Mouse (Mus musculus) left cerebral cortex, adult 2 months (tissue): Measurements from ENCODE around the gene Magea6. TPM values are rescaled to one million over a fixed set of nuclear protein-coding genes. Genes with fewer than 3 reads are reported as not detected.
"Not testable (repeated sequence)": the region's sequence is repeated elsewhere in the genome, so short reads cannot be mapped to it uniquely, and the experiment has no call there.

Experiments used
- DNase-seq, 2 experiments: peaks; one replicate each; pipeline ENCODE4 v3.0.0; 2021 to 2022; ENCODE audit warnings: low spot score in 2 of 2, mixed read lengths in 1 of 2; ENCODE audit errors: extremely low spot score in 1 of 2
- H3K27ac ChIP-seq: fragments of 200-600 bp; 2 replicates; pipeline ENCODE4 v1.8.1; 2022
- H3K4me3 ChIP-seq: fragments of 200-600 bp; 2 replicates; pipeline ENCODE4 v1.8.1; 2022
- intact Hi-C: fragments of 180-260 bp; cut with DNase I; formaldehyde crosslinking; loops from one replicate; pipeline ENCODE4 v1.15.1; 2025
- long read RNA-seq, 2 experiments: library from polyadenylated mRNA; stranded (forward); transcript quantifications; one replicate each; pipeline ENCODE4 v2.0.0; 2021; ENCODE audit warnings: borderline mapping rate in 2 of 2
- total RNA-seq, 2 experiments: library from RNA; stranded (reverse); gene quantifications; 2 replicates each; pipeline ENCODE4 v1.2.3; 2021

Gene Magea6
- total RNA-seq, result not detected
- long read RNA-seq, experiment 1, result 0 reads
- long read RNA-seq, experiment 2, result 0 reads

GRCm38 (mm10) chrX:154935887-154936286, at the start of gene Magea6:
Gene Magea6 (minus strand): TSS chrX:154935987.
- not testable (repeated sequence) for H3K27ac ChIP-seq

GRCm38 (mm10) chrX:154949405-154949804, 13.6 kb upstream of the Magea6 start, which contains the start of gene Magea3:
Gene Magea3 (minus strand): TSS chrX:154949505.
- intact Hi-C loops, DNase-seq, H3K27ac ChIP-seq, H3K4me3 ChIP-seq: not testable (repeated sequence)

More at GRCm38 (mm10) chrX:154935887-154936286, at the start of gene Magea6:
- intact Hi-C loops, H3K4me3 ChIP-seq, DNase-seq: not testable (repeated sequence)

DNA sequence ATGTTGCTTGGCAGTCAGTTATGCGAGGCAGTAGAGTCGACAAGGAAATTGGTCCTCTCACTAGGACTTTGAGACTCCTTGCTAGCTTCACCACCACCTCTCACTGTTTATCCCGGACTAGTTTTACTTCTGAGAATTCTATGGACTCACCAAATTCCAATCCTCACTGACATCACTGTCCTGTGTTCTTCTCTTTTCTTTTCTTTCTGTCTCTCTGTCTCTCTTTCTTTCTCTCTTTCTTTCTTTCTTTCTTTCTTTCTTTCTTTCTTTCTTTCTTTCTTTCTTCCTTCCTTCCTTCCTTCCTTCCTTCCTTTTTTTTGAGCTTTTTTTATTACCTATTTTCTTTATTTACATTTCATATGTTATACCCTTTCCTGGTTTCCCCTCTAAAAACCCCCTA, 45.6 kb downstream of the Magea6 start, which contains the start of gene Cldn34b1:
Cldn34b1 (minus strand) TSS at position 101 of the 400 bp plus-strand sequence.
- H3K4me3 ChIP-seq, H3K27ac ChIP-seq, DNase-seq, intact Hi-C loops: not testable (repeated sequence)

Other genes with a start within 250 kb of the Magea6 start
- not detected for gene Cldn34b1, start 45.7 kb downstream of the Magea6 start, total RNA-seq
- not detected for gene Magea3, start 13.5 kb upstream of the Magea6 start, total RNA-seq
- gene Magea8, start 59.9 kb upstream of the Magea6 start, total RNA-seq, result not detected
- not detected for gene Magea5, start 127.2 kb upstream of the Magea6 start, total RNA-seq
- not detected for gene Magea1, start 153.8 kb upstream of the Magea6 start, total RNA-seq
- not detected for gene Magea2, start 157.7 kb upstream of the Magea6 start, total RNA-seq
- not detected for gene Cldn34b2, start 192.4 kb upstream of the Magea6 start, total RNA-seq